Mouse (Mus musculus) thymus, adult 2 months (tissue): Measurements from ENCODE around the gene Tmco4. TPM values are rescaled to one million over a fixed set of nuclear protein-coding genes. Genes with fewer than 3 reads are reported as not detected.

Source experiments
- DNase-seq: peaks from one replicate; pipeline ENCODE4 v3.0.0; 2021
- H3K27ac ChIP-seq: fragments of 200-500 bp; 2 replicates; pipeline ENCODE4 v1.5.1; 2012; ENCODE audit warnings: low read length, control low read depth; ENCODE audit not compliant: control insufficient read depth, insufficient read depth
- H3K27me3 ChIP-seq: fragments of 200-500 bp; 2 replicates; pipeline ENCODE4 v1.6.1; 2012; ENCODE audit warnings: mild to moderate bottlenecking, low read length, moderate library complexity, mixed read lengths; ENCODE audit not compliant: control insufficient read depth, insufficient read depth
- H3K36me3 ChIP-seq: fragments of 200-500 bp; 2 replicates; pipeline ENCODE4 v1.6.1; 2012; ENCODE audit warnings: mild to moderate bottlenecking, low read length, moderate library complexity; ENCODE audit not compliant: control insufficient read depth, insufficient read depth
- H3K4me1 ChIP-seq: fragments of 200-500 bp; replicated peaks from 2 replicates; pipeline ENCODE4 v1.6.1; 2012; ENCODE audit warnings: low read length; ENCODE audit not compliant: control insufficient read depth, insufficient read depth
- H3K4me3 ChIP-seq: fragments of 200-500 bp; 2 replicates; pipeline ENCODE4 v1.5.1; 2012; ENCODE audit warnings: mild to moderate bottlenecking, low read length, control low read depth, moderate library complexity; ENCODE audit not compliant: control insufficient read depth, insufficient read depth
- CTCF ChIP-seq: fragments of 200-500 bp; IDR thresholded peaks from 2 replicates; pipeline ENCODE4 v1.5.1; 2012; ENCODE audit warnings: mild to moderate bottlenecking, control low read depth, low read length, moderate library complexity, borderline replicate concordance; ENCODE audit not compliant: control insufficient read depth, poor library complexity, insufficient read depth; ENCODE audit errors: extremely low read depth
- POLR2A ChIP-seq: fragments of 200-500 bp; IDR thresholded peaks from 2 replicates; pipeline ENCODE4 v1.6.1; 2012; ENCODE audit warnings: mild to moderate bottlenecking, low read length, control low read depth, moderate library complexity; ENCODE audit not compliant: control insufficient read depth, poor library complexity, insufficient read depth; ENCODE audit errors: extremely low read depth
- WGBS: fragments of 180-500 bp; shearing (Covaris S2); methylation state at CpG from one replicate; pipeline ENCODE4 v1.1.7; 2018; 5-methylcytosine and 5-hydroxymethylcytosine counted together
- polyA plus RNA-seq: library from polyadenylated mRNA; depleted of rRNA; stranded (reverse); fragments of >200 nt; gene quantifications from 2 replicates; pipeline ENCODE4 v1.2.3, GENCODE M21; 2012

Gene Tmco4
- polyA plus RNA-seq, 1 experiment = 30.7 TPM

DNA sequence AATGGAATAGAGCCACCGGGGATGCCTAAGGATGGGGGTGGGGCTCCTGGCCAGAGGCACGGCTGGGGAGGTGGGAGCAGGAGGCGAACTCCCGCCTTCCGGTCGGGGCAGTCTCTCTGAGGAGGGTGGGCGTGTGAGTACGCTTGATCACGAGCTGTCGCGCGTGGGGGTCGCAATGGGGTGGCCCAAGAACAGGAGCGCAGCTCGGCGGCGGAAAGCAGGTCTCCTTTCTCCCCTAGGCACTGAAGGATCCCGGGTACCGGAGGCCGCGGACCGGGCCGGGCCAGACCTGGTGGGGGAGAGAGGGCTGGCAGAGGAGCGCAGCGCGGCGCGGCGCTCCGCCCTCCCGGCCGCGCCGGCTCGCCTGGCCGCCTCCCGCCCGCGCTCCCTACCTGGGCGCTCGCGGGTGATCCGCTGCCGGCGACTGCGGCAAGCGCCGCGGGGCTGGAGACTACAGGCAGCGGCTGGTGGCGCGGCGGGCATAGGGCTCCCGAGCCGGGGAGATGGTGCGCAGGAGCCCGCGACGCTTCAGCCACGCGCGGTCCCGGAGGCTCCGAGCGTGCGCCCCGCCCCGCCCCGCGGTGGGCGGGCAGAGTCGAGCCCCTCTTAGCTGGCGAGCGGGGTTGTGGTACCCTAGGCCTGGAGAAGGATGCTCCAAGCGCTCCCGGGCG lies 102.5 kb downstream of the Tmco4 start, which contains the start of gene Htr6:
Gene Htr6, minus strand, starts transcription at position 530 of the 671 bp plus-strand sequence.
- Histone ChIP-seq H3K36me3 (no peaks in the 10 kb centered on the region), H3K4me3 (peak within 1 kb of the TSS; percentile 15; the same call in 1 of the 2 replicates), H3K4me1 (peaks cover 7% of the 10 kb centered on the region; the same call in 1 of the 2 replicates), H3K27ac (no peak within 1 kb of the TSS), H3K27me3 (peaks cover 16% of the 10 kb centered on the region)
- no peak for TF ChIP-seq POLR2A
- TF ChIP-seq CTCF = no peak
- no peak for DNase-seq
- WGBS = 3% methylated on average over 63 of the region's 77 CpGs

DNA sequence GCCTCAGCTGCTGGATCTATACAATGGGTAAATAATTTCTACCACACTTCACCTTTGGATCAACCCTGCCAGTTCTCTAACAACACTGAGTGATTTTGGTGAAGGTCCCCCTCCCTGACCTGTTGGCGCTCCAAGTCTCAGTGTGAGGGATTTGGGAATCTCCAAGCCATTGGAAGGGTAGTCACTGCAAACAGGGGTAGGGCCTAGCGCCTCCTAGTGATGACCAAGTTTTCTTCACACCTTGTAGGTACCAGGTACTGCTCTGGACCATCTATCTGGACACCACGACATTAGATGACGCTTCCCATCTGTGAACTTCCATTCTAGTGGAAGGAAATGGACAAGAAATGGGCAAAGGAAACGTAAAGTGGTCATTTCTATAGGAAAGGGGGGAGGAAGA lies 103.2 kb downstream of the Tmco4 start:
- H3K4me1 ChIP-seq = peaks cover 7% of the 10 kb centered on the region; the same call in 1 of the 2 replicates
- H3K27ac ChIP-seq = no peak overlapping the region
- no peaks in the 10 kb centered on the region for H3K36me3 ChIP-seq
- H3K27me3 ChIP-seq = peaks cover 16% of the 10 kb centered on the region
- H3K4me3 ChIP-seq = no peak overlapping the region
- no peak for DNase-seq
- no peak for TF ChIP-seq POLR2A
- no peak for TF ChIP-seq CTCF
- 25% methylated on average over 5 of the region's 5 CpGs for WGBS

DNA sequence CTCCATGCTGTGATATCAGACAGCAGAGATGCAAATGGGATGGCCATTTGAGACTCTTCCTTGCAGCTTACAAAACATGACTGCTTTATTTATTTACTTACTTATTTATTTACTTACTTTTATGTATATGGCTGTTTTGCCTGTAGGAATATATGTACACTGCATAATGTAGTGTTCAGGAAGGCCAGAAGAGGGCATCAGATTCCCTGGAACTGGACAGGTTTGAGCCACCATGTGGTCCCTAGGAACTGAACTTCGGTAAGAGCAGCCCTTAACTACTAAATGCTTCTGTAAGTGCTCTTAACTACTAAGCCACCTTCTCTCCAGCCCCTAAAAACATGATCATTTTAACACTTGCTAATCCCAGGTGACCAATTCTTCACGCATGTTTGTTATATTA lies 105.6 kb downstream of the Tmco4 start:
- peaks cover 16% of the 10 kb centered on the region for H3K27me3 ChIP-seq
- DNase-seq = peak; percentile 18

DNA sequence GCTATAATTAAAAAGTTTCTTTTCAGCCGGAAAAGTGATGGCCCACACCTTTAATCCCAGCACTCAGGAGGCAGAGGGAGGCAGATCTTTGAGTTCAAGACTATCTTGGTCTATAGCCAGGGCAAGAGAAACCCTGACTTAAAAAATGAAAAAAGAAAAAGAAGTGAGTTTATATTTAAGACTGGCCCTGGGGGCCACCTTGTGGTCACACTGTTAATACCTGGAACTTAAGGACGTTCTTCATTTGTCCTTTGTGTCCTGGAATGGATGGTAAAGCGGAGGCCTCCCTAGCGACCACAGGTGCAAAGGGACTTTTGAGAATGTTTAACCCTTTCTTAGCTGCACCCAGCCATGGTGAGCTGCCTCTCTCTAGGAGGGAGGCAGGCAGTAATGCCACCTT lies 106.0 kb downstream of the Tmco4 start:
- Histone ChIP-seq H3K27me3 (peaks cover 13% of the 10 kb centered on the region), H3K27ac (no peak overlapping the region), H3K4me3 (no peak overlapping the region), H3K4me1 (peaks cover 7% of the 10 kb centered on the region; the same call in 1 of the 2 replicates), H3K36me3 (no peaks in the 10 kb centered on the region)
- no peak for TF ChIP-seq CTCF
- TF ChIP-seq POLR2A = no peak
- WGBS = 21% methylated on average over 4 of the region's 4 CpGs
- no peak for DNase-seq

More for the DNA sequence above, 105.6 kb downstream of the Tmco4 start:
- H3K4me3 ChIP-seq = no peak overlapping the region
- H3K27ac ChIP-seq = no peak overlapping the region
- no peak for TF ChIP-seq CTCF
- no peak for TF ChIP-seq POLR2A
- peaks cover 7% of the 10 kb centered on the region; the same call in 1 of the 2 replicates for H3K4me1 ChIP-seq
- no peaks in the 10 kb centered on the region for H3K36me3 ChIP-seq
- 32% methylated on average over 2 of the region's 2 CpGs for WGBS

DNA sequence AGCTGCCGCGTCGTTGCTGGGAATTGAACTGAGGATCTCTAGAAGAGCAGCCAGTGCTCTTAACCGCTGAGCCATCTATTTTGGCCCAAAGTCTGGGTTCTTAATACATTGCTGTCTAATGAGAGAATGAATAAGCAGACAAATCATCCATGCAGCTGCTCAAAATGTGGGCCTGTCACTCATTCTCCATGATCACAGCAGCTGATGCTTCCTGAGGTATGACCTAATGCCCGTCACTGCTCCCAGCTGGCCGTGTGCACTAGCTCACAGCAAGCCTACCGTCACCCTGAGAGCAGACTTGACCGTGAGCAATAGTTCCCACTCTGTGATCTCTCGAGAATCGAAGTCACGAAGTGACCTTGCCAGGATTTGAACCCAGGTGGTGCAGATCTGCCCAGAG lies 106.8 kb downstream of the Tmco4 start:
- WGBS = 88% methylated on average over 11 of the region's 11 CpGs
- Histone ChIP-seq H3K27me3 (peaks cover 6% of the 10 kb centered on the region), H3K27ac (no peak overlapping the region), H3K4me3 (no peak overlapping the region), H3K4me1 (peaks cover 7% of the 10 kb centered on the region; the same call in 1 of the 2 replicates), H3K36me3 (no peaks in the 10 kb centered on the region)
- TF ChIP-seq CTCF (no peak), POLR2A (no peak)
- DNase-seq = no peak

DNA sequence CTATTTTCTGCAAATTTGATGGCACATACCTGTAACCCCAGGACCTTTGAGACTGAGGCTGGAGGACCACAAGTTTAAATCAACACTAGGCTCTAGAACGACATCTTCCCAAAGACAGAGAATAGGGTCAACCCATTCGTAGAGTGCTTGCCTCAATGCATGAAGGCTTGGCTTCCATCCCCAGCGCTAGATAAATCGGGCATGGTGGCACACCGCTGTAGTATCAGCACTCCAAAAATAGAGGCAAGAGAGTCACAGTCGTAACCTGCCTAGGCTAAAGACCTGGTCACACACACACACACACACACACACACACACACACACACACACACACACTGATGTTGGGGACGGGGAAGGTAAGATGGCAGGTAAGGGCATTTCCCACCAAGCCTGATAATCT lies 107.6 kb downstream of the Tmco4 start:
- Histone ChIP-seq H3K4me3 (no peak overlapping the region), H3K4me1 (peaks cover 3% of the 10 kb centered on the region; the same call in 1 of the 2 replicates), H3K27me3 (no peaks in the 10 kb centered on the region; the same call in 1 of the 2 replicates), H3K27ac (no peak overlapping the region), H3K36me3 (no peaks in the 10 kb centered on the region)
- no peak for DNase-seq
- TF ChIP-seq CTCF = no peak
- TF ChIP-seq POLR2A = no peak
- WGBS = 95% methylated on average over 7 of the region's 7 CpGs

DNA sequence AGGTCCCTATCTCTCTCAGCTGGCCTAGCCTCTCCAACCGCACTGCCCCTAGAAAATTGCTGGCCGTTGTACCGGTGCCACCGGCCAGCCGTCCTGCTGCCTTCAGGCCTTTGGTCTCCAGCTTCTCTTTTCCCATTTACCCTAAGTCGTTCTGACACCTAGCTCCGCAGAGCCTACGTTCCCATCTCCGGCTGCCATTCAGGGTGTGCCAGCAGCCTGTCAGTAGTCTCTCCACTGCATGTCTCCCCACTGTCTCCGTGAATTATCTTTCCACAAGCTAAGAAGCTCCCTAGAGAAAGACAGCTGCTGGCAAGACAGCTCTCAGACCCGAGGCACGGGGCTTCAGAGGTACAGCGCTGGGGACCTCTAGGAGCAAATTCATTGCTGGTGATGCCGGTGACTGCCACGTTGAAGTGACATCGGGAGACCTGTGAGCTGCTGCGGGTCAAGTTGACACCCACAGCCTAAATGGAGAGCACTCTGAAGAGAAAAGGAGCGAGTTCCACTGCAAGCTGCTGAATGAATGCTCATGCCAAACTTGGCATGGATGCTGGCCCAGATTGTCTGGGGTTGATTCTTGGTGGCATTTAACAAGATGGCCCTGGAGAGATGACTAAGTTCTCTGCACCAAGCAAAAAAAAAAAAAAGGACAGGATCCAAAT lies 108.7 kb downstream of the Tmco4 start:
- Histone ChIP-seq H3K4me1 (no peaks in the 10 kb centered on the region), H3K36me3 (no peaks in the 10 kb centered on the region), H3K27me3 (no peaks in the 10 kb centered on the region; the same call in 1 of the 2 replicates), H3K27ac (no peak overlapping the region), H3K4me3 (no peak overlapping the region)
- TF ChIP-seq CTCF (no peak), POLR2A (no peak)
- DNase-seq = no peak
- WGBS = 82% methylated on average over 18 of the region's 18 CpGs
